Mouse (Mus musculus) midbrain, embryonic 14.5 days (tissue): ENCODE results near the gene Spag8. TPM values are rescaled to one million over a fixed set of nuclear protein-coding genes. Genes with fewer than 3 reads are reported as not detected.
A peak's percentile ranks its signal among the peaks of the same experiment; 100 is the strongest.

ENCODE experiments used
- ATAC-seq: fragments of 200-750 bp; cut with Nextera tagmentation; 2 replicates; pipeline ENCODE4 v1.8.0; 2017; ENCODE audit warnings: moderate number of reproducible peaks, moderate library complexity; ENCODE audit not compliant: low FRiP score, low TSS enrichment
- DNase-seq: peaks from one replicate; pipeline ENCODE4 v3.0.0-alpha.2; 2015
- H3K27ac ChIP-seq: fragments of 300-500 bp; sonication (generic); replicated peaks from 2 replicates; pipeline ENCODE4 v1.5.1; 2014; ENCODE audit warnings: mild to moderate bottlenecking, low read depth, low read length, moderate library complexity
- H3K27me3 ChIP-seq: fragments of 300-500 bp; sonication (generic); 2 replicates; pipeline ENCODE4 v1.6.1; 2014; ENCODE audit warnings: low read length, control low read depth, mixed read lengths; ENCODE audit not compliant: control insufficient read depth, insufficient read depth
- H3K36me3 ChIP-seq: fragments of 300-500 bp; sonication (generic); 2 replicates; pipeline ENCODE4 v1.6.1; 2014; ENCODE audit warnings: low read length, control low read depth; ENCODE audit not compliant: control insufficient read depth, insufficient read depth
- H3K4me1 ChIP-seq: fragments of 300-500 bp; sonication (generic); 2 replicates; pipeline ENCODE4 v1.6.1; 2014; ENCODE audit warnings: mild to moderate bottlenecking, antibody characterized with exemption, low read length, control low read depth; ENCODE audit not compliant: control insufficient read depth, insufficient read depth
- H3K4me2 ChIP-seq: fragments of 300-500 bp; sonication (generic); 2 replicates; pipeline ENCODE4 v1.6.1; 2014; ENCODE audit warnings: mild to moderate bottlenecking, low read length, moderate library complexity
- H3K4me3 ChIP-seq: fragments of 300-500 bp; sonication (generic); replicated peaks from 2 replicates; pipeline ENCODE4 v1.5.1; 2014; ENCODE audit warnings: low read depth, low read length
- H3K9ac ChIP-seq: fragments of 300-500 bp; sonication (generic); replicated peaks from 2 replicates; pipeline ENCODE4 v1.6.1; 2014; ENCODE audit warnings: mild to moderate bottlenecking, low read length, moderate library complexity
- H3K9me3 ChIP-seq: fragments of 300-500 bp; sonication (generic); 2 replicates; pipeline ENCODE4 v1.6.1; 2016; ENCODE audit warnings: low read length, control low read depth, mixed read lengths; ENCODE audit not compliant: control insufficient read depth
- WGBS: fragments of 180-500 bp; shearing (Covaris S2); extraction: QIAGEN DNeasy Blood & Tissue Kit; methylation state at CpG from one replicate; pipeline ENCODE4 v1.1.7; 2014; 5-methylcytosine and 5-hydroxymethylcytosine counted together
- polyA plus RNA-seq: library from polyadenylated mRNA; unstranded; fragments of >200 nt; fragmentation: Nextera tagmentation; extraction: Ambion mirVana; gene quantifications from 2 replicates; pipeline ENCODE4 v1.2.1, GENCODE M21; 2014

Gene Spag8
- polyA plus RNA-seq, 1 experiment from 2014 or later, result 5.8 TPM

DNA sequence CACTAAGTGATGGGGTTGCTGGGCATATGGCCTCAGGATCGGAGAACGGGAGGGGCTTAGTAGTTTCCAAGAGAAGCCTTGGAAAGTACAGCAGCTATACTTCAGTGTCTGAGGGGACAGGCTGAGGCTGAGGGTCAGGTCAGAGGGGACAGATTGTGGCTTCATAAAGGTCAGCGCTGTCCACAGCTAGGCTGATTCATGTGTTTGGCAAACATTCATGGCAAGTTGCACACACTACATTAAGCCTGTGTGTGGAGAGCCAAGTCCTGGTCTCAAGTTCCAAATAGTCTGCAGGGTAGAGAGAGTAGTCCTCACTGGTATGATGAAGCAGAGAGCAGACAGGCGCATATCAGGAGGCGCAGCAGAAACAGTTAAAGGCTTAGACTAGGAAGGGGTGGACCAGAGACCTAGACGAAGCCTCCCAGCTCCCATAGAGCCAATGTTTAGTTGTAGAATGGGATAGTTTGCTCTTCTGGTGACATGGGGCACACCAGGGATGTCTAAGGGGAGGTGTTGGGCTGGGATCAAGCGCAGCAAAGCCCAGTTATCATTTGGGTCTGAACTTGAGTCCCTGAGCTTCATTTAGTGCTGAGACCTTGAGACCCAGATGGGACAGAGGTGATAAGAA, 26.1 kb upstream of the Spag8 start:
- H3K9me3 ChIP-seq, result no peaks in the 10 kb centered on the region
- WGBS, result 91% methylated on average over 7 of the region's 7 CpGs
- H3K27me3 ChIP-seq, result no peaks in the 10 kb centered on the region
- H3K4me1 ChIP-seq, result no peaks in the 10 kb centered on the region
- DNase-seq, result no peak
- no peak overlapping the region for H3K27ac ChIP-seq
- no peak overlapping the region for H3K4me3 ChIP-seq
- ATAC-seq, result no peak
- no peak overlapping the region for H3K9ac ChIP-seq
- H3K4me2 ChIP-seq, result no peak overlapping the region
- H3K36me3 ChIP-seq, result peaks cover 98% of the 10 kb centered on the region

- Histone ChIP-seq H3K36me3 (peaks cover 96% of the 10 kb centered on the region), H3K9ac (no peak overlapping the region), H3K9me3 (no peaks in the 10 kb centered on the region), H3K4me1 (no peaks in the 10 kb centered on the region), H3K4me3 (no peak overlapping the region), H3K27me3 (no peaks in the 10 kb centered on the region), H3K4me2 (no peak overlapping the region), H3K27ac (no peak overlapping the region)
- ATAC-seq (no peak), DNase-seq (no peak)
- WGBS, result 87% methylated on average over 6 of the region's 6 CpGs
Observed at GRCm38 (mm10) chr4:43678541-43678940, 25.1 kb upstream of the Spag8 start.

GRCm38 (mm10) chr4:43675608-43676007, 22.2 kb upstream of the Spag8 start:
- DNase-seq, result no peak
- H3K4me1 ChIP-seq, result peaks cover 18% of the 10 kb centered on the region
- no peak overlapping the region for H3K9ac ChIP-seq
- ATAC-seq, result no peak
- no peaks in the 10 kb centered on the region for H3K27me3 ChIP-seq
- peaks cover 68% of the 10 kb centered on the region for H3K36me3 ChIP-seq
- H3K4me3 ChIP-seq, result no peak overlapping the region
- H3K4me2 ChIP-seq, result no peak overlapping the region
- no peaks in the 10 kb centered on the region for H3K9me3 ChIP-seq
- 82% methylated on average over 4 of the region's 4 CpGs for WGBS
- no peak overlapping the region for H3K27ac ChIP-seq

- Histone ChIP-seq H3K9ac (no peak overlapping the region), H3K4me1 (peaks cover 24% of the 10 kb centered on the region), H3K9me3 (no peaks in the 10 kb centered on the region), H3K27me3 (no peaks in the 10 kb centered on the region), H3K27ac (no peak overlapping the region), H3K4me3 (no peak overlapping the region), H3K36me3 (peaks cover 62% of the 10 kb centered on the region), H3K4me2 (no peak overlapping the region)
- 78% methylated on average over 5 of the region's 5 CpGs for WGBS
- ATAC-seq (no peak), DNase-seq (no peak)
Observed at GRCm38 (mm10) chr4:43674974-43675373, 21.6 kb upstream of the Spag8 start.

GRCm38 (mm10) chr4:43673703-43674102, 20.3 kb upstream of the Spag8 start:
- WGBS, result 76% methylated on average over 8 of the region's 8 CpGs
- DNase-seq, result no peak
- H3K4me2 ChIP-seq, result no peak overlapping the region
- H3K4me1 ChIP-seq, result peaks cover 25% of the 10 kb centered on the region
- H3K9me3 ChIP-seq, result no peaks in the 10 kb centered on the region
- H3K36me3 ChIP-seq, result peaks cover 49% of the 10 kb centered on the region
- H3K27me3 ChIP-seq, result no peaks in the 10 kb centered on the region
- no peak overlapping the region for H3K27ac ChIP-seq
- no peak overlapping the region for H3K4me3 ChIP-seq
- no peak overlapping the region for H3K9ac ChIP-seq
- no peak for ATAC-seq

DNA sequence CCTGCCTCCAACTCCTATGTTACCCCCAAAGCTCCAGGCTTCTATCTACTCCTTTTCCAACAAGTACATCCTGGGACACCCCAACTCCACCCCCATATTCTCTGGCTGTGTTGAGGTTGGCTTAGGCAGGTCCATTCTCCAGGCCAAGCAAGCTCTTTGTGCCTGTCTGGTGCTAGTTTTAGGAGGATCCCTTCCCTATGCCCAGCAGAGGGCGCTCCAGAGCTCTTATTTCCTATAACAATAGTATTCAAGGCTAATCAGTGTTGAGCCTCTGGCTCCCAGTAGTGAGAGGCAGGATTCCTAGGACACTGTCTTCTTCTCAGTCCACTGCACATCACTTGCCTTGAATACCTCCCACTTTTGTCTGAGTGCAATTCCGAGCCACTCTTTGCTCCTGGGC, 18.7 kb upstream of the Spag8 start:
- no peaks in the 10 kb centered on the region for H3K9me3 ChIP-seq
- peak overlapping the region; percentile 83 for H3K4me2 ChIP-seq
- no peaks in the 10 kb centered on the region for H3K27me3 ChIP-seq
- H3K4me3 ChIP-seq, result peak overlapping the region; percentile 8; the same call in 1 of the 2 replicates
- peaks cover 28% of the 10 kb centered on the region for H3K4me1 ChIP-seq
- no peak overlapping the region; the same call in 1 of the 2 replicates for H3K9ac ChIP-seq
- peaks cover 33% of the 10 kb centered on the region for H3K36me3 ChIP-seq
- DNase-seq (peak; percentile 97), ATAC-seq (peak; percentile 25; the same call in 1 of the 2 replicates)
- H3K27ac ChIP-seq, result no peak overlapping the region
- 4% methylated on average over 2 of the region's 2 CpGs for WGBS

DNA sequence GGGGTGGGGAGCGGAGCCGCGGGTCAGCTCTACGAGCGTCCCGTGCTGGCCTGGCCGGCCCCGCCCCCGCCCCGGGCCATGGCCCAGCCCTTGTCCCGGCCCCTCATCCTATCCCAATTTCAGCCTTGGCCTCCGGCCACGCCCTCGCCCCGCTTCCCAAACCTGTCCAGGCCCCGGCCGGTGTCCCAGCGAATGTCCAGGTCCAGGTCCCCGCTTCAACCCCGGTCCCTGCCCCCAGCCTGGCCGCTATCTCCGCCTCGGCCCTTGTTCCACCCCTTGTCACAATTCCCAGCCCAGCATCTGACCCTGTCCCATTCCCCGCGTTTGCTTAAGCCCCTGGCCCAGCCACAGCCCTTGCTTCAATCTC, 16.0 kb upstream of the Spag8 start:
- ATAC-seq (peak; percentile 36), DNase-seq (no peak)
- Histone ChIP-seq H3K36me3 (peaks cover 7% of the 10 kb centered on the region), H3K9ac (peak overlapping the region; percentile 95), H3K27me3 (no peaks in the 10 kb centered on the region), H3K4me3 (peak overlapping the region; percentile 93), H3K9me3 (no peaks in the 10 kb centered on the region), H3K4me2 (peak overlapping the region; percentile 83), H3K27ac (peak overlapping the region; percentile 73), H3K4me1 (peaks cover 28% of the 10 kb centered on the region)
- 2% methylated on average over 24 of the region's 25 CpGs for WGBS

GRCm38 (mm10) chr4:43668782-43669427, 15.5 kb upstream of the Spag8 start, which contains the start of the genes Tmem8b and Fam221b:
TSS of gene Tmem8b (plus strand) at chr4:43668971.
TSS of gene Fam221b (minus strand) at chr4:43669145.
- Histone ChIP-seq H3K27me3 (no peaks in the 10 kb centered on the region), H3K4me2 (peak within 1 kb of the TSS; percentile 83), H3K27ac (peak within 1 kb of the TSS; percentile 73), H3K4me3 (peak within 1 kb of the TSS; percentile 93), H3K4me1 (peaks cover 28% of the 10 kb centered on the region), H3K36me3 (peaks cover 2% of the 10 kb centered on the region; the same call in 1 of the 2 replicates), H3K9me3 (no peaks in the 10 kb centered on the region), H3K9ac (peak within 1 kb of the TSS; percentile 95)
- WGBS, result under 1% methylated on average over 27 of the region's 41 CpGs
- DNase-seq (peak; percentile 96), ATAC-seq (peak; percentile 92)

GRCm38 (mm10) chr4:43666412-43666811, 13.0 kb upstream of the Spag8 start:
- peaks cover 18% of the 10 kb centered on the region for H3K4me1 ChIP-seq
- peak; percentile 53 for DNase-seq

More at GRCm38 (mm10) chr4:43666412-43666811, 13.0 kb upstream of the Spag8 start:
- H3K36me3 ChIP-seq, result no peaks in the 10 kb centered on the region
- ATAC-seq, result no peak
- H3K4me3 ChIP-seq, result no peak overlapping the region
- H3K27me3 ChIP-seq, result peaks cover 6% of the 10 kb centered on the region
- H3K4me2 ChIP-seq, result no peak overlapping the region
- 28% methylated on average over 4 of the region's 4 CpGs for WGBS
- no peak overlapping the region for H3K9ac ChIP-seq
- H3K27ac ChIP-seq, result no peak overlapping the region
- H3K9me3 ChIP-seq, result no peaks in the 10 kb centered on the region
